Mouse (Mus musculus) cerebellum, adult 2 months (tissue): ENCODE measurements around the gene Dmrtc1c1. TPM values are rescaled to one million over a fixed set of nuclear protein-coding genes. Genes with fewer than 3 reads are reported as not detected.
"Not testable (repeated sequence)": the region's sequence is repeated elsewhere in the genome, so short reads cannot be mapped to it uniquely, and the experiment has no call there.

Source experiments
- DNase-seq, 2 experiments: peaks; one replicate each; pipeline ENCODE4 v3.0.0; 2021
- H3K27ac ChIP-seq: fragments of 200-500 bp; 2 replicates; pipeline ENCODE4 v1.5.1; 2012; ENCODE audit warnings: low read length, control low read depth, inconsistent platforms; ENCODE audit not compliant: insufficient read depth
- H3K27me3 ChIP-seq: fragments of 200-500 bp; 2 replicates; pipeline ENCODE4 v1.6.1; 2012; ENCODE audit warnings: inconsistent platforms, mild to moderate bottlenecking, low read length, moderate library complexity; ENCODE audit not compliant: control insufficient read depth, insufficient read depth
- H3K4me1 ChIP-seq: fragments of 200-500 bp; 2 replicates; pipeline ENCODE4 v1.6.1; 2011; ENCODE audit warnings: low read length; ENCODE audit not compliant: control insufficient read depth, insufficient read depth
- H3K4me3 ChIP-seq: fragments of 200-500 bp; replicated peaks from 2 replicates; pipeline ENCODE3; 2011; ENCODE audit warnings: mild to moderate bottlenecking, low read depth, low read length, control low read depth; ENCODE audit not compliant: insufficient read depth
- CTCF ChIP-seq: fragments of 200-500 bp; IDR thresholded peaks from 2 replicates; pipeline ENCODE4 v1.5.1; 2011; ENCODE audit warnings: low read depth, mild to moderate bottlenecking, control low read depth, low read length, moderate library complexity, borderline replicate concordance; ENCODE audit not compliant: insufficient read depth
- POLR2A ChIP-seq: fragments of 200-500 bp; IDR thresholded peaks from 2 replicates; pipeline ENCODE4 v1.6.1; 2011; ENCODE audit warnings: low read length, control low read depth, borderline replicate concordance; ENCODE audit not compliant: insufficient read depth
- WGBS: fragments of 180-500 bp; shearing (Covaris S2); methylation state at CpG from one replicate; pipeline ENCODE4 v1.1.7; 2018; 5-methylcytosine and 5-hydroxymethylcytosine counted together
- polyA plus RNA-seq: library from polyadenylated mRNA; depleted of rRNA; stranded (reverse); fragments of >200 nt; gene quantifications from 2 replicates; pipeline ENCODE4 v1.2.3, GENCODE M21; 2012; rRNA removed

Gene Dmrtc1c1
- polyA plus RNA-seq = not detected in 2 replicates

DNA sequence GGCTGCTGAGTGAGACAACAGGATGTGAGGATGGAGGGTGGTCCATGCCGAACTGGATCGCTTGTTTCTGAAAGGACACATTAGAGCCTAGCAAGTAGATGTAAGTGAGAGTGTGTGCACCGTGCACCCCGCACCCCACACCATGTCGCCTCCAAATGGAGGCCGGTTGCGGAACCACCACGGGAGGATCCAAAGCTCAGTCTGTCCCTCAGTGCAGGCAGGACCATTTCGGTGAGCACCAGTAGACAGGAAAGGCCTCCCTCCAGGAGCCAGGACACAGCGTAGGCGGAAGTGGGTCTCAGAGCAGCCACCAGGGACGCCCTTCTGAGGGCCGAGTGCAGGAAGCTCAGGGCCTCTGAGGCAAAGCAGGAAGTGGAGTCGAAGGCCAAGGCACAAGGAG, at the start of gene Dmrtc1c1:
Gene Dmrtc1c1, plus strand, starts transcription at position 301 of the 400 bp plus-strand sequence.
- not testable (repeated sequence) for H3K4me1 ChIP-seq, H3K27ac ChIP-seq, DNase-seq, H3K27me3 ChIP-seq, H3K4me3 ChIP-seq
- 93% methylated on average over 3 of the region's 14 CpGs for WGBS

GRCm38 (mm10) chrX:102765878-102766277, 36.9 kb upstream of the Dmrtc1c1 start:
- H3K4me3 ChIP-seq = no peak overlapping the region
- 44% methylated on average over 4 of the region's 4 CpGs for WGBS
- TF ChIP-seq CTCF (no peak), POLR2A (no peak)

GRCm38 (mm10) chrX:102812311-102812710, 9.5 kb downstream of the Dmrtc1c1 start:
- Histone ChIP-seq H3K27ac (no peak overlapping the region), H3K4me1 (no peaks in the 10 kb centered on the region), H3K27me3 (no peaks in the 10 kb centered on the region), H3K4me3 (no peak overlapping the region)
- 64% methylated on average over 4 of the region's 4 CpGs for WGBS
- DNase-seq = no peak
- TF ChIP-seq POLR2A = no peak
- no peak for TF ChIP-seq CTCF

More at GRCm38 (mm10) chrX:102765878-102766277, 36.9 kb upstream of the Dmrtc1c1 start:
- Histone ChIP-seq H3K27ac (no peak overlapping the region), H3K4me1 (no peaks in the 10 kb centered on the region), H3K27me3 (no peaks in the 10 kb centered on the region)
- DNase-seq = no peak

GRCm38 (mm10) chrX:102854516-102854915, 51.8 kb downstream of the Dmrtc1c1 start, which contains the start of gene Dmrtc1c2:
Gene Dmrtc1c2, minus strand, starts transcription at chrX:102854616.
- H3K4me1 ChIP-seq = not testable (repeated sequence)

More at GRCm38 (mm10) chrX:102854516-102854915, 51.8 kb downstream of the Dmrtc1c1 start, which contains the start of gene Dmrtc1c2:
- not testable (repeated sequence) for H3K27ac ChIP-seq, DNase-seq, H3K27me3 ChIP-seq, H3K4me3 ChIP-seq
- 100% methylated on average over 2 of the region's 13 CpGs for whole genome bisulfite sequencing

Other genes starting within 250 kb of the Dmrtc1c1 start
- 20.8 and 21.8 TPM in 2 replicates for gene Phka1, start 158.7 kb upstream of the Dmrtc1c1 start, polyA plus RNA-seq
- not detected in 2 replicates for gene Gm3880, start 116.0 kb upstream of the Dmrtc1c1 start, polyA plus RNA-seq
- not detected in 2 replicates for gene Gm9112, start 95.3 kb upstream of the Dmrtc1c1 start, polyA plus RNA-seq
- gene Dmrtc1b, start 95.1 kb upstream of the Dmrtc1c1 start, polyA plus RNA-seq = not detected in 2 replicates
- gene Dmrtc1c2, start 51.7 kb downstream of the Dmrtc1c1 start, polyA plus RNA-seq = not detected in 2 replicates
- not detected in 2 replicates for gene 1700031F05Rik, start 65.0 kb downstream of the Dmrtc1c1 start, polyA plus RNA-seq
- gene Dmrtc1a, start 105.7 kb downstream of the Dmrtc1c1 start, polyA plus RNA-seq = 3.7 and 3.8 TPM in 2 replicates
- gene 1700011M02Rik, start 105.9 kb downstream of the Dmrtc1c1 start, polyA plus RNA-seq = not detected in 2 replicates
- gene 1700018G05Rik, start 125.4 kb downstream of the Dmrtc1c1 start, polyA plus RNA-seq = not detected in 2 replicates